Mouse (Mus musculus) stomach, embryonic 14.5 days (tissue): ENCODE measurements around the gene H2afx. TPM values are rescaled to one million over a fixed set of nuclear protein-coding genes. Genes with fewer than 3 reads are reported as not detected.
A peak's percentile ranks its signal among the peaks of the same experiment; 100 is the strongest.
"Not testable (repeated sequence)": the region's sequence is repeated elsewhere in the genome, so short reads cannot be mapped to it uniquely, and the experiment has no call there.

Experiments
- ATAC-seq: fragments of 200-750 bp; cut with Nextera tagmentation; 2 replicates; pipeline ENCODE4 v1.8.0; 2017; ENCODE audit warnings: low read depth, moderate TSS enrichment; ENCODE audit not compliant: insufficient number of reproducible peaks, insufficient read depth, low FRiP score
- H3K27ac ChIP-seq: fragments of 300-500 bp; sonication (generic); 2 replicates; pipeline ENCODE4 v1.5.1; 2014; ENCODE audit warnings: mild to moderate bottlenecking, low read length, moderate library complexity, mixed read lengths
- H3K27me3 ChIP-seq: fragments of 300-500 bp; sonication (generic); 2 replicates; pipeline ENCODE4 v1.6.1; 2014; ENCODE audit warnings: low read length, control low read depth, mixed read lengths; ENCODE audit not compliant: control insufficient read depth, insufficient read depth
- H3K36me3 ChIP-seq: fragments of 300-500 bp; sonication (generic); 2 replicates; pipeline ENCODE4 v1.6.1; 2014; ENCODE audit warnings: mild to moderate bottlenecking, control low read depth, low read length, moderate library complexity, mixed read lengths; ENCODE audit not compliant: control insufficient read depth, insufficient read depth
- H3K4me1 ChIP-seq: fragments of 300-500 bp; sonication (generic); 2 replicates; pipeline ENCODE4 v1.6.1; 2014; ENCODE audit warnings: low read length, control low read depth, mixed read lengths; ENCODE audit not compliant: control insufficient read depth, insufficient read depth
- H3K4me2 ChIP-seq: fragments of 300-500 bp; sonication (generic); replicated peaks from 2 replicates; pipeline ENCODE4 v1.6.1; 2014; ENCODE audit warnings: low read depth, low read length, control low read depth
- H3K4me3 ChIP-seq: fragments of 300-500 bp; sonication (generic); 2 replicates; pipeline ENCODE4 v1.5.1; 2014; ENCODE audit warnings: low read depth, low read length, control low read depth
- H3K9ac ChIP-seq: fragments of 300-500 bp; sonication (generic); replicated peaks from 2 replicates; pipeline ENCODE4 v1.6.1; 2014; ENCODE audit warnings: low read depth, mild to moderate bottlenecking, control low read depth, low read length, moderate library complexity, mixed read lengths
- H3K9me3 ChIP-seq: fragments of 300-500 bp; sonication (generic); 2 replicates; pipeline ENCODE4 v1.6.1; 2016; ENCODE audit warnings: low read depth, low read length, control low read depth; ENCODE audit not compliant: control insufficient read depth
- WGBS: fragments of 180-500 bp; shearing (Covaris S2); extraction: QIAGEN DNeasy Blood & Tissue Kit; methylation state at CpG from one replicate; pipeline ENCODE4 v1.1.7; 2014; 5-methylcytosine and 5-hydroxymethylcytosine counted together
- microRNA-seq: library from miRNA; unstranded; fragments of <30 nt; microRNA quantifications from one replicate; pipeline ENCODE4, GENCODE M21; 2016
- polyA plus RNA-seq: library from polyadenylated mRNA; unstranded; fragments of >200 nt; fragmentation: Nextera tagmentation; extraction: Ambion mirVana; gene quantifications from 2 replicates; pipeline ENCODE4 v1.2.1, GENCODE M21; 2014

H2afx gene
- polyA plus RNA-seq, 1 experiment from 2014 or later, result 335 TPM

DNA sequence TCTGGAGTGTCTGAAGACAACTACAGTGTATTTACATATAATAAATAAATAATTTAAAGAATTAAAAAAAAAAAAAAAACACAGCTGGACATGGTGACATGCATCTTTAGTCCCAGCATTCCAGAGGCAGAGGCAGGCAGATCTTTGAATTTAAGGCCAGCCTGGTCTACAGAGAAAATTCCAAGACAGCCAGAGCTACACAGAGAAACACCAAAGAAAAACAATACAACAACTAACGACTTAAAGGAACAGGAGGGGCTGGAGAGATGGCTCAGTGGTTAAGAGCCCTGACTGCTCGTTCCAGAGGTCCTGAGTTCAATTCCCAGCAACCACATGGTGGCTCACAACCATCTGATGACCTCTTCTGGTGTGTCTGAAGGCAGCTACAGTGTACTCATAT, 42.8 kb downstream of the H2afx start:
- not testable (repeated sequence) for H3K27ac ChIP-seq, H3K4me3 ChIP-seq, ATAC-seq, H3K9ac ChIP-seq, H3K4me1 ChIP-seq, H3K4me2 ChIP-seq, H3K27me3 ChIP-seq, H3K9me3 ChIP-seq
- H3K36me3 ChIP-seq, result peaks cover 13% of the 10 kb centered on the region
- 84% methylated on average over 2 of the region's 2 CpGs for WGBS

DNA sequence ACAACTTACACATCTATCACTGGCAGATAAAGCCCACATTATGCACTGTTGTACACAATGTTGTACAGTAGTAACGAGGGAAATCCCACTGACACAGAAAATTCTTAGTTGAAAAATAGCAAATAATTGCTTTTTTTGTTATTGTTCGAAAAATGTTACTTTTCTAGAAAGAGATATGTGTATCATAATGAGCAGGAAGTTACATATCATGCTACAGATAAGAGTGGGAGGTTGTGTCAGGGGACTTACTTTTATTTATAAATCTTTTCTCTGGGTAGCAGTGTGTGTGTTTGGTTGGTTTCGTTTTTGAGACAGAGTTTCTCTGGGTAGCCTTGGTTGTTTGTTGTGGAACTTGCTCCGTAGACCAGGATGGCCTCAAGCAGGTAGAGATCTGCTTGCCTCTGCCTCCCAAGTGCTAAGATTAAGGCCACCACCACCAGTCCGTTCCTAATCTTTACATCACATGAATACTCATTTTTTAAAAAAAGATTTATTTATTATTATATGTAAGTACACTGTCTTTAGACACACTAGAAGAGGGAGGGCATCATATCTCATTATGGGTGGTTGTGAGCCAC, 43.7 kb downstream of the H2afx start:
- Histone ChIP-seq H3K9me3 (no peaks in the 10 kb centered on the region), H3K36me3 (peaks cover 22% of the 10 kb centered on the region), H3K4me1 (peaks cover 8% of the 10 kb centered on the region), H3K27me3 (no peaks in the 10 kb centered on the region), H3K27ac (0 out of 2 replicates have a peak overlapping the region, but pooled peaks have one; percentile 87), H3K4me3 (peak overlapping the region; percentile 69), H3K4me2 (peak overlapping the region; percentile 48), H3K9ac (0 out of 2 replicates have a peak overlapping the region, but pooled peaks have one; percentile 61)
- ATAC-seq, result no peak
- WGBS, result 81% methylated on average over 5 of the region's 5 CpGs

DNA sequence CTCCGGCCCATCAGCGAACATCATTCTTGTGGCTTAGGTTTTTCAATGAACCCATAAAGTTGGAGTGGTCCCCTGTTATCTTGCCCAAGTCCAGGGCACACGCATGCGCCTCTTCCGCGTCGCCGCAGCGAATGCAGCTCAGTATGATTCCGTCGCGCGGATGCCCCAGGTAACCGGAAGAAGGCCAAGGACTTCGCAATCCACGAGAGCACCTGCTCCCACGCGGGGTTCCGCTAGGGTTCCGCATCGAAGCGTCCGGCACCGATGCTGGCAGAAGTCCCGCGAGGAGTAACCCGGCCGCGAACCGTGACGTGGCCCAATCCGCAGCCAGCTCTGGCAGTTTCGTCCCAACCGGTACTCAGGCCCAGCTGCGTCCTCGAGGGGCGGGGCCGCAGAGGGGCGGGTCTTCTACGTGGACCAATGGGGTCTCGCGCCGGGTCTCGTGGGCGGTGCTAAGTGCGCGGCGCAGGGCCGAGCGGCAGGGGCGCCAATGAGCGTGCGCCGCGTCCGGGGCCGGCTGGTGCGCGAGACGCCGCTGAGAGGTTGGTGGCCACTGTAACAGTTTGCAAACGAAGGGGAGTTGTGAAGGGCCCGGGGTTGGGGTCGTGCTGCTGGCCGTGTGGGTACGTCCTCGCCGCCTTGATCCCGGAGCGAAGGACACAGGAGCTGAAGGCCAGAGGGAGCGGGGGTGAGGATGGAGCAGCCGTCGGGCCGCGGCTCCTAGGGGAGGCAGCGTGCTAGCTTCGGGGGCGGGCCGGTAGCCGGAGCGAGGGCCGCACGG, 44.8 kb downstream of the H2afx start, which contains the start of gene Hyou1:
TSS of gene Hyou1 (plus strand) at position 437 of the 781 bp plus-strand sequence.
- no peaks in the 10 kb centered on the region for H3K27me3 ChIP-seq
- peak within 1 kb of the TSS; percentile 69 for H3K4me3 ChIP-seq
- under 1% methylated on average over 83 of the region's 83 CpGs for whole genome bisulfite sequencing
- no peaks in the 10 kb centered on the region for H3K9me3 ChIP-seq
- peak; percentile 97 for ATAC-seq
- peaks cover 8% of the 10 kb centered on the region for H3K4me1 ChIP-seq
- peak within 1 kb of the TSS; percentile 98 for H3K4me2 ChIP-seq
- peak within 1 kb of the TSS; percentile 92 for H3K9ac ChIP-seq
- peak within 1 kb of the TSS; percentile 87 for H3K27ac ChIP-seq
- peaks cover 32% of the 10 kb centered on the region for H3K36me3 ChIP-seq

DNA sequence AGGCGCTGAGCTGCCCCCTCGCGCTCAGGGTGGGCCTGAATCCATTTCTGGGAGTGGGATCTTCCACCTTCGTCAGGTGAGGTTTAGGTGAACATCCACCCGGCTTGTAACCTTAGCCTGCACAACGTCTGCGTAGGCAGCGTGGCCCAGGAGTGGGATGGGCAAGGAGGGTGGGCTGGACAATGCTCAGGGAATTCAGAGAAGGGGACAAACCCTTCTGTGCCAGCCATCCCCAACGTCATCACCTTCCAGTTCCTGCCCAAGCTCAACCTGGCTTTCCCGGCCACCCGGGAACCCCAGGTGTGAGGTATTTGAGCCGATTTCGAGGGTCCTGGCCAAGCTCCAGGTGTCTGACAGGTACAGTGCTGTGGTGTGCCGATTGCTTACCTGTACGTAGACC, 45.4 kb downstream of the H2afx start:
- Histone ChIP-seq H3K4me1 (peaks cover 8% of the 10 kb centered on the region), H3K9me3 (no peaks in the 10 kb centered on the region), H3K4me3 (peak overlapping the region; percentile 69), H3K36me3 (peaks cover 38% of the 10 kb centered on the region), H3K9ac (peak overlapping the region; percentile 92), H3K27ac (peak overlapping the region; percentile 83), H3K27me3 (no peaks in the 10 kb centered on the region), H3K4me2 (peak overlapping the region; percentile 98)
- WGBS, result 5% methylated on average over 15 of the region's 15 CpGs
- ATAC-seq, result no peak; the same call in 1 of the 2 replicates

DNA sequence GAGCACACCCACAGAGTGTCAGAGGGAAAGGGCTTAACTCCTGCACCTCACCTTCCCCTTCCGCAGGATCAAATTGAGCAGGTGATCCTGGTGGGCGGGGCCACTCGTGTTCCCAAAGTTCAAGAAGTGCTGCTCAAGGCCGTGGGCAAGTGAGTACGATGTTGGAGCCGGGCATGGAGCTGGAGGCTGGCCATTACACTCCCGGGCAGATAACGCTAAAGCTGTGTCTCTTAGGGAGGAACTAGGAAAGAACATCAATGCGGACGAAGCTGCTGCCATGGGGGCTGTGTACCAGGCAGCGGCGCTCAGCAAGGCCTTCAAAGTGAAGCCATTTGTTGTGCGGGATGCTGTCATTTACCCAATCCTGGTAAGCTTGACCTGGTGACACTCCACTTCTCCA, 50.1 kb downstream of the H2afx start:
- Histone ChIP-seq H3K9ac (no peak overlapping the region), H3K4me3 (no peak overlapping the region), H3K27ac (no peak overlapping the region), H3K4me2 (no peak overlapping the region), H3K27me3 (no peaks in the 10 kb centered on the region), H3K4me1 (peaks cover 8% of the 10 kb centered on the region), H3K9me3 (no peaks in the 10 kb centered on the region), H3K36me3 (peaks cover 81% of the 10 kb centered on the region)
- no peak for ATAC-seq
- 88% methylated on average over 13 of the region's 13 CpGs for WGBS

Small RNAs within 50 kb of the gene (microRNA-seq; reads per million reads assigned to microRNA genes)
- gene Gm44335, result not detected

Other genes starting within 250 kb of the H2afx start
- gene Mfrp, start 233.0 kb upstream of the H2afx start, polyA plus RNA-seq, result 0.26 and 0.28 TPM in 2 replicates
- gene C1qtnf5, start 227.4 kb upstream of the H2afx start, polyA plus RNA-seq, result 2.3 and 2.8 TPM in 2 replicates
- gene Gm49380, start 221.2 kb upstream of the H2afx start, polyA plus RNA-seq, result 0.43 and 0.52 TPM in 2 replicates
- 61.7 and 66.7 TPM in 2 replicates for gene Rnf26, start 221.2 kb upstream of the H2afx start, polyA plus RNA-seq
- gene Mcam, start 200.2 kb upstream of the H2afx start, polyA plus RNA-seq, result 53.0 and 54.3 TPM in 2 replicates
- gene Cbl, start 100.6 kb upstream of the H2afx start, polyA plus RNA-seq, result 18.5 and 19.9 TPM in 2 replicates
- gene Ccdc153, start 94.0 kb upstream of the H2afx start, polyA plus RNA-seq, result not detected in 2 replicates
- gene Pdzd3, start 83.2 kb upstream of the H2afx start, polyA plus RNA-seq, result 0.12 and 0.27 TPM in 2 replicates
- gene Nlrx1, start 66.1 kb upstream of the H2afx start, polyA plus RNA-seq, result 7.2 and 8.4 TPM in 2 replicates
- 5.1 and 5.9 TPM in 2 replicates for gene Abcg4, start 46.1 kb upstream of the H2afx start, polyA plus RNA-seq
- 21.3 and 23.4 TPM in 2 replicates for gene Hinfp, start 29.0 kb upstream of the H2afx start, polyA plus RNA-seq
- 5.7 and 9.6 TPM in 2 replicates for gene C2cd2l, start 14.4 kb upstream of the H2afx start, polyA plus RNA-seq
- 44.5 and 46.7 TPM in 2 replicates for gene Dpagt1, start 8.7 kb upstream of the H2afx start, polyA plus RNA-seq
- gene Hmbs, start 9.5 kb downstream of the H2afx start, polyA plus RNA-seq, result 112 and 130 TPM in 2 replicates
- gene Vps11, start 27.0 kb downstream of the H2afx start, polyA plus RNA-seq, result 24.5 and 25.4 TPM in 2 replicates
- gene Hyou1, start 44.8 kb downstream of the H2afx start, polyA plus RNA-seq, result 22.1 and 29.4 TPM in 2 replicates
- gene Slc37a4, start 62.2 kb downstream of the H2afx start, polyA plus RNA-seq, result 22.3 and 23.7 TPM in 2 replicates
- 2,532 and 2,694 TPM in 2 replicates for gene Rps25, start 72.4 kb downstream of the H2afx start, polyA plus RNA-seq
- gene Trappc4, start 72.9 kb downstream of the H2afx start, polyA plus RNA-seq, result 118 and 123 TPM in 2 replicates
- gene Ccdc84, start 83.9 kb downstream of the H2afx start, polyA plus RNA-seq, result 27.0 and 30.7 TPM in 2 replicates
- gene Foxr1, start 106.4 kb downstream of the H2afx start, polyA plus RNA-seq, result not detected in 2 replicates
- 25.9 and 26.4 TPM in 2 replicates for gene Upk2, start 120.3 kb downstream of the H2afx start, polyA plus RNA-seq
- 15.4 and 16.3 TPM in 2 replicates for gene Bcl9l, start 148.1 kb downstream of the H2afx start, polyA plus RNA-seq
- 0.13 and 0.27 TPM in 2 replicates for gene Cxcr5, start 227.2 kb downstream of the H2afx start, polyA plus RNA-seq